Comparison of ENCODE assay signal across 35 mouse cellular contexts in the genomic region with DNA sequence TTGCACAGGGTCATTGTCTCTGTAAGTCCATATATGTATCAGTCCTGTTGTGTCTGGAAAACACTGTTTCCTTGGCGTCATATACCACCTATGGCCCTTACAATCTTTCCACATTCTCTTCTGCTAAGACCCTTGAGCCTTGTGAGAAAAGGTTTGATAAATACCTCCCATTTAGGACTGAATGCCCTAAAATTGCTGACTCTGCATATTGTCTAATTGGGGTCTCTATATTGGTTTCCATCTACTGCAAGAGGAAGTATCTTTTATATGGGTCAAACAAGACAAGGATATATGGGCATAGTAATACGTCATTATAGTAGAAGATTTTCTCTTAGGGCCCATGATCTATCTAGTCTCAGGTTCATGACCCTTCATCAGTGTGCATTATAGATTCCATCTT.
"Had no signal": no experiment of that assay in that cellular context is flagged by ENCODE, and none has a peak within 500 bp of the region (broad histone marks: within the 10 kb centered on the region; RNA-seq: fewer than 3 reads in every experiment).

No protein-coding gene starts in this region.

- H3K4me1 ChIP-seq: heart, embryonic 10.5 days; heart, embryonic 12.5 days; heart, embryonic 13.5 days; heart, embryonic 15.5 days; hindbrain, embryonic 12.5 days; hindbrain, embryonic 13.5 days; hindbrain, embryonic 15.5 days; intestine, embryonic 15.5 days; kidney, embryonic 15.5 days had no signal

- H3K36me3 ChIP-seq: heart, embryonic 10.5 days; heart, embryonic 12.5 days; heart, embryonic 13.5 days; heart, embryonic 15.5 days; hindbrain, embryonic 12.5 days; hindbrain, embryonic 13.5 days; hindbrain, embryonic 15.5 days; intestine, embryonic 15.5 days; kidney, embryonic 15.5 days had no signal

- H3K27me3 ChIP-seq: heart, embryonic 12.5 days; heart, embryonic 13.5 days; heart, embryonic 15.5 days; hindbrain, embryonic 12.5 days; hindbrain, embryonic 13.5 days; hindbrain, embryonic 15.5 days; intestine, embryonic 15.5 days; kidney, embryonic 15.5 days had no signal

- DNase-seq: heart, postnatal 10 days; heart, postnatal 14 days; heart, postnatal 36 days; heart, postnatal 4 days; kidney, adult 11 months; kidney, adult 18-20 months; kidney, adult 2 months; kidney, adult 8-10 months; kidney, adult 9 months; kidney, postnatal 10 days; kidney, postnatal 14 days; kidney, postnatal 25 days; kidney, postnatal 36 days; kidney, postnatal 4 days; layer of hippocampus, adult 9-11 months; layer of hippocampus, postnatal 36 days had no signal

- H3K9me3 ChIP-seq: heart, embryonic 10.5 days; heart, embryonic 12.5 days; heart, embryonic 15.5 days; hindbrain, embryonic 12.5 days; hindbrain, embryonic 15.5 days; intestine, embryonic 15.5 days; kidney, embryonic 15.5 days had no signal

- ATAC-seq: hindbrain, embryonic 16.5 days; hindbrain, postnatal 0 days; inflammation-experienced regulatory T-cells, adult 6 months; intestine, embryonic 15.5 days; intestine, embryonic 16.5 days; intestine, postnatal 0 days had no signal

- H3K27ac ChIP-seq: heart, embryonic 10.5 days; heart, embryonic 13.5 days; heart, embryonic 15.5 days; hindbrain, embryonic 12.5 days; hindbrain, embryonic 13.5 days; hindbrain, embryonic 14.5 days; hindbrain, embryonic 15.5 days; hindbrain, postnatal 0 days; intestine, embryonic 15.5 days; kidney, embryonic 15.5 days; kidney, postnatal 0 days; layer of hippocampus, adult 2 months; left cerebral cortex, adult 2 months had no signal

- H3K4me2 ChIP-seq: heart, embryonic 11.5 days; heart, embryonic 12.5 days; heart, embryonic 13.5 days; heart, embryonic 15.5 days; hindbrain, embryonic 12.5 days; hindbrain, embryonic 13.5 days; hindbrain, embryonic 14.5 days; hindbrain, embryonic 15.5 days; intestine, embryonic 15.5 days; kidney, embryonic 15.5 days had no signal

- H3K4me3 ChIP-seq: heart, embryonic 10.5 days; heart, embryonic 12.5 days; heart, embryonic 13.5 days; heart, embryonic 15.5 days; hindbrain, embryonic 12.5 days; hindbrain, embryonic 13.5 days; hindbrain, embryonic 15.5 days; intestine, embryonic 15.5 days; kidney, embryonic 15.5 days; layer of hippocampus, adult 2 months; left cerebral cortex, adult 2 months had no signal

- H3K9ac ChIP-seq: heart, embryonic 12.5 days; heart, embryonic 13.5 days; heart, embryonic 15.5 days; hindbrain, embryonic 12.5 days; hindbrain, embryonic 13.5 days; hindbrain, embryonic 14.5 days; hindbrain, embryonic 15.5 days; intestine, embryonic 15.5 days; kidney, embryonic 15.5 days had no signal
